Mouse (Mus musculus): ENCODE measurements around the gene Amhr2.

Amhr2 gene

DNA sequence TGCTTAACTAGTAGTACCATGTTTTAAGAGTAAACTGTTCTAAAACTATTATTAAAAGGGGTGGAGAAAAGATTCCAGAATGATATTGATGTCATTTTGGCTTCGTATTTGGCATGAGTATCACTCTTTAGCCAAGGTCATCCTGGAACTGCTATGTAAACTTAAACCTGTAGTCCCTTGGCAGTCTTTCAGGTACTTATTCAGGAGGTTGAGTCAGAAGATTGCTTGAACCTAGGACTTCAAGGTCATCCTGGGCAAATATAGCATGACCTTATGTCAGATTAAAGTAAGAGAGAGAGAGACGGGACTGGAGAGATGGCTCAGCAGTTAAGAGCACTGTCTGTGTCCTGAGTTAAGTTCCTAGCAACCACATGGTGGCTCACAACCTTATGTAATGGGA lies 20.5 kb upstream of the Amhr2 start:
- DNase-seq: peak in 1 of 2 experiments; percentile 3

DNA sequence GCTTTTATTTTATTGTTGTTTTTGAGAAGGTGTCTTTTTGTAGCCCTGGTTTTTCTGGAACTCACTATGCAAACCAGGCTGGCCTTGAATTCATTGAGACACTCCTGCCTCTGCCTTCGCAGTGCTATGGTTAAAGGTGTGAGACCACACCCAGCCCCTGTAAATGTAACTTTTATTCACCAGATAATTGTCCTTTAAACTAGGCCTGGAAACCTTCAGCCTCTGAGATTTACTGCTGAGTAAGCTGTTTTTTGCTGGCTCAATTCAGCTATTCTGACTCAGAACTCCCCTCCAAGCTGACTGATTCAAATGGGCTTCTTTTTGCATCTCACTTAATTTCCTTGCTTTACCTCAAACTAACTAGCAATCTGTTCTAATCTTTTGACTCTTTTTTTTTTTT lies 18.2 kb upstream of the Amhr2 start:
- DNase-seq: no peak

DNA sequence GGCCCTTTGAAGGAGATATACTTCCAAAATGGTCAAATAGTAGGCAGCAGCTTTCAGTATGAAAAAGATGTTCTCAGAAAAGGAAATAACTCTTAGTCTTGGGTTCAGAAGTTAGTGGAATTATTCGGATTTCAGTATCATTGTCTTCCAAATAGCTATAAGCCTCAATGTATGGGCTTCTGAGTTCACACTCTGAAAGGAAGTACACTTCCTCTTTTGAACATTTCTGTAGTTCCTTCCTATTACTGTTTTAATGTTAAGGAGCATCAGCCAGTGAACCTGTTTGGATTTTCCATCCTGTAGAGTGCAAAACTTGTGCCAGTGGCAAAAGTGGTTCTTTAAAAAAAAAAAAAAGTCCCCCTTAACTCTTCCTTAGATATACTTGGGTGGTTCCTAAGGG lies 13.1 kb upstream of the Amhr2 start:
- DNase-seq: no peak

DNA sequence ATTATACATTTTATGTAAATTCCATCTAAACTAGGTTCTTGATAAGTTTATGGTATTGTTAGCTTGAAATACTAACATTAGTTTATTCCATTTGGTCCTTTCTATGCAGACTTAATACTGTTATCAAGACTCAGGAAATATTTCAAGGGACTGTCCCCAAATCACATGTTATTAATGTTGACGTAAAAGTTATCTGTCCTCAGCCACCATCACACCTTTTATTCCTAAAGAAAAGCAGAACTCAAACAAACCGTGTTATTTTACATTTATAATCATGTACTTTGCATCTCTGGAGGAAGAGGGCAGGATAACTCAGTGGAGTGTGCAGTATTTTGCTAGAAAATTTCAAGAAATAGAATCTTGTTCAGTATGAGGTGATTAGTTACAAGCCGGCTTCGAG lies 12.0 kb upstream of the Amhr2 start:
- DNase-seq: no peak

DNA sequence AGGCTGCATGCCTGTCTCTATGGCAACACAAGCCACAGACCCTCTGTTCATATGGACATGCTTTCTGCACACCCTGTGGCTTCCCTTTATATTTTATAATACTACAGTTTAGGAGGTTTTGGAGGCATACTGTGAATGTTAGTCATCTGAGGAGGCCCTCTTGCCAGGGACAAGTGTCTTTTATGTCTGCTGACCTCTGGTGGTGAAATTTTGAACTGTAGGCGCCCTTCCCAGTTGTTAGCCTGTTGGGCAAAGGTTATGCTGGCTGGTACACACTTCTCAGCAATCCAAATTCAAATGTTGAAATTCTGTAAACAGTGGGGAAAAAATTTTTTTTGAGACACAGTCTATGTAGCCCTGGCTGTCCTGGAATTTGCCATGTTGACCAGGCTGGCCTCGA lies 2.7 kb upstream of the Amhr2 start:
- peak; percentile 84 to 93 for DNase-seq

DNA sequence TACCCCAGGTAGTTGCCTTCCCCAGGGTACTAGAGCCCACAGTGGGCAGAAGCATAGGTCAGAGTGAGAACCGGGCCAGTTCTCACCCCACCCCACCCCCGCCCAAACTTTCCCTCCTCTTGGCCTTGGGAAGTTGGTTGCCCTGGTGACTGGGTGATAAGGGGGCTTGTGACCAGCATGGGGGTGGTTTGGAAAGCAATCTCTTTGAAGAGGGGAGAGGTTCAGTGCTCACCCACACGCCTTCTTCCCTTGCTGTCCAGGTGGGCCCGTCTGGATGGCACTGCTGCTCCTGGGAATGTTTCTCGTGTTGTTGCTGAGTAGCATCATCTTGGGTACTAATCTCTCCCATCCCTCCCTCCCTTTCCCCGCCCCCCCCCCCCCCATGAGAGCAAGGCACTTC lies 1.3 kb downstream of the Amhr2 start:
- no peak for DNase-seq

DNA sequence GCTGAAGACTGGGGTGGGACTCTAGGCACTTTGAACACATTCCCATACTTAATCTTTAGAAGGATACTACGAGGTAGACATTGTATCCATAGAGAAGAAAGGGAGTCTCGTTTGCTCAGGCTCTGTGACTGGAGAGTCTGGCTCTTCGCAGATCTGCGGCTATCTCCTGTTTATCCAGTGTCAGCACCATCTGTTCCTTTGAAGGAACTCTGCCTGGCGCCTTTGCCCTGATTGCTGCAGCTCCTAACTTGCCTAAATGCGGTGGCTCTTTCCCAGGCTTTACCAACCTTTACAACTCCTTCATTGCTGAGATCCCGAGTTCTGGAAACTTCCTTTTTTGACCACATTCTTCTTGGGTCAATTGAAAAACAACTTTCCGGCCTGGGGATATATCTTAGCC lies 4.2 kb downstream of the Amhr2 start:
- DNase-seq: no peak

DNA sequence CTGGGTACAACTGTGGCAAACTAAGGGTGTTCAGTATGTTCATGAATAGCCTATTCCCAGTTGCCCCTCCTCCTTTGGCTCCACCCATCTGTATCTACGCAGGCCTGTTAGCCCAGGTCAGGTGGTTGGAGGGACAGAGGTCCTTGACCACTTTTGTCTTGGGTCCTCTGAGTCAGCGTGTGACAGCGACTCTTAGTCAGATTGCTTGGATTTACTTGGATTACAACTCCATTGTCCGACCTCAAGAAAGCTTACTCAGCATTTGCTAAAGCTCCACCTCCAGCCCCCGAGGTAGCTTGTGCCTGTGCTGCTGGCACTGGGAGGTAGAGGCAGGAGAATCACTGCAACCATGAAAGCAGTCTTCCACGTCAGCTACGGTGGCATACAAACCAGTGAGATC lies 5.8 kb downstream of the Amhr2 start:
- peak; percentile 53 to 75 for DNase-seq

DNA sequence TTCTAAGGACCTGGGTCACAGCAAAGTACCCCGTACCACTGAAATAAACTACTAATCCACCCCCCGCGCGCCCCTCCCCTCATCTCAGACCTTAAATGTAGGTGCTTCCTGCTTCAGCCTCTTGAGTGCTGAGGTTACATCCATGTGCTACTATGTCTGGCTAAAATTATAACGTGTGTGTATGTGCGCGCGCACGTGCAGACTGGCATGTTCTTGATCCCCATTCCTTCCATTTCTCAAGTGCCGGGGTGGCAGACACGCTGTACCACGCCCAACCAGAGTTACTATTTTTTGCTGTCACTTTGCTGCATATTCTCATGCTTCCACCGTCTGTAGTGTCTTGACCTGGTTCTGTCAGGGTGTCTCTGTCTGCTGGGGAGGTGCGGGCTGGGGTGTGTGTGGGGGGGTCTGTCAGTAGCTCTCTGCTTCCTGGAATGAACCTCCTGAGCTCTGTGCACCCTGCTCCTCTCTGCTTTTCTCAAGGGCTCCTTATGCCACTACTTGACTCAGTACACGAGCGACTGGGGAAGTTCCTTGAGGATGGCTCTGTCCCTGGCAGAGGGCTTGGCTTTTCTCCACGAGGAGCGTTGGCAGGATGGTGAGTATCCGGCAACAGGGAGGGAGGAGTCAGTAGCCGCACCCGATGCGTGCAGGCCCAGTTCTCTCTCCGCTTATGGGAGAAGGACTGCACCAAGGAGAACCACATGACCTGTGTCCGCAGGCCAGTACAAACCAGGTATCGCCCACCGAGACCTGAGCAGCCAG lies 6.7 kb downstream of the Amhr2 start:
- no peak for DNase-seq

DNA sequence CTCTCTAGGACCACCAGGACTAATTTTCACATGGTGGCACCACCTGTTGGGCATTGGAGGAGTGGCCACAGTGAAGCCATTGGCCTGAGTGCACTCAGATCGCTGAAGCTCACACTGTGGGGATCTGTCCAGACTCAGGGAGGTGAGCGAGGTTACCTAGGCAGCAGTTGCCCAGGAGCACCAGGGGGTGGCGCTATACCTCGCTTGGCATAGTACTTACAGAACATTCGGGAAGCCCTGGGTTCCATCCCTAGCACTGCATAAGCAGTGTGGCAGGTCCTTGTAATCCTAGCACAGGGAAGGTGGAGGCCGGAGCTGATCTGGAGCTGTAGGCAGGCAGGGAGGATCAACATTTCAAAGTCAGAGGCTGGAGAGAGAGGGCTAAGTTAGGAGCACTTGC lies 10.8 kb downstream of the Amhr2 start:
- DNase-seq: no peak

DNA sequence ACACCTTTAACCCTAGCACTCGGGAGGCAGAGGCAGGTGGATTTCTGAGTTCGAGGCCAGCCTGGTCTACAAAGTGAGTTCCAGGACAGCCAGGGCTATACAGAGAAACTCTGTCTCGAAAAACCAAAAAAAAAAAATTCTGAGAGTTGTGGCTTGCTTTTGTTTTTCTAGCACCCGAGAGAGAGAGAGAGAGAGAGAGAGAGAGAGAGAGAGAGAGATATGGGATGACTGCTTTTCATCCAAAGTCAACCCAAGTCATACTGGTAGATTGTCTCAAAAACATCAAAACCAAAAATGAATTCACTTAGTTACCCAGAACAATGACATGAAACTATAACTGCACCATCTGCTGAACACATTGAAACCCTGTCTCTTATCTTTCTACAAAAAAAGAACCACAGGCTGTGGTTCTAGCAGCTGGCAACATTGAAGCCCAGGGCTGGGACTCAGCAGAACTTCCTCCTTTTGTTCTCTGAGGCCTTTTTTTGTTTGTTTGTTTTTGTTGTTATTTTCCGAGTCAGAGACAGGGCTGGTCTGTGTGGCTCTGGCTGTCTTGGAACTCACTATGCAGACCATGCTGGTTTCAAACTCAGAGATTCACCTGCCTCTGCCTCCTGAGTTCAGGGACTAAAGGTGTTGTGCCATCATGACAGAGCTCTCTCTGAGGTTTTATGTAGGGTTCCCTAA lies 13.0 kb downstream of the Amhr2 start:
- DNase-seq: no peak

DNA sequence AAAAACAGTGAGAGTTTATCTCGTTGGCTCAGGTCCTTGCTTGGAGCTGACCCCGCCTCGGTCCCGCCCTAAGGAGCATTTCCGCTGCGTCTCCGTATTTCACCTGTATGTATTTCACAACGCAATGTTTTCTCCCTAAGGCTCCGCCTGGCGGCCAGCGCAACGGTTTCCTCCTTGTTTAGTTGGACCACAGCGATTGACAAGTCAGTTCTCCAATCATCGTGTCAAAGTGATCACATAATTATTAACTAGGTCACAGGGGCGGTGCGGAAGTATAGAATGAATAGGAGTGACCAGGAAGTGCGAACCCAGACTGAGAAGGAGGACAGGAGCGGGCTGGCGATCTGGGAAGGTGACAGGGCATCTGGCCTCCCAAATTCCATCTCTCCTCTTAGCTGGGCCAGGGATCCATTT lies 13.7 kb downstream of the Amhr2 start, which contains the start of gene Prr13:
TSS of gene Prr13 (plus strand) at position 125 of the 414 bp plus-strand sequence.
- peak; percentile 97 for DNase-seq

DNA sequence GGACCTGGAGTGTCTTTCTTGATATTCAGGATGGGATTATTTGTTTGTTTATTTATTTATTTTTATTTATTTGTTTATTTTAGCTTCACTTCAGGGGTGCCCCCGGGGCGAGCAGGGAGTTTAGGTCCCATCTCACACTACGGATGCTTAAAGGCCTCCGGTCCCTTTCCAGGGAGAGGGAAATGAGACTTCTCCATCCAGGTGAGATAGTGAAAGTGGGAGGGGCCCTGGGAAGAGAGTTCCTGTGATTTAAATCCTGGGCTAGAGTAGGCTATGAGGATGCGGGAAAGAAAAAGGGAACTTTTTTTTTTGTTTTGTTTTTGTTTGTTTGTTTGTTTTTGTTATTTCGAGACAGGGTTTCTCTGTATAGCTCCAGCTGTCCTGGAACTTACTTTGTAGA lies 14.2 kb downstream of the Amhr2 start:
- DNase-seq: no peak

DNA sequence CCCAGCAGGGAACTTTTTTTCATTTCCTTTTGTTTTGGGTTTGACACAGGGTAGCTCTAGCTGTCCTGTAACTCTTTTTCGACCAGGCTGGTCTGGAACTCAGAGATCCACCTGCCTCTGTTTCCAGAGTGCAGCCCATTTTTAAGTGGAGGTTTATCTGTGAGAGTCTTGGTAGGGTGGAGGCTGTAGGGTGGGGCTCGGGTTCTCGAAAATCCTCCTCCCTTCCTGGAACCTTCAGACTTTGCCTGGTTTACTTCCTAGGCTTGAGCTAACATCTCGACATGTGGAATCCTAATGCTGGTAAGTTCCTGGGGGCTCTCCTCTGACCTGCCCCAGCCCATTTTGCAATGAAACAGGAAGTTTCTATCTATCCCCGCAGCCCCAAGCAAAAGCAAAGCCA lies 14.7 kb downstream of the Amhr2 start:
- DNase-seq: no peak

DNA sequence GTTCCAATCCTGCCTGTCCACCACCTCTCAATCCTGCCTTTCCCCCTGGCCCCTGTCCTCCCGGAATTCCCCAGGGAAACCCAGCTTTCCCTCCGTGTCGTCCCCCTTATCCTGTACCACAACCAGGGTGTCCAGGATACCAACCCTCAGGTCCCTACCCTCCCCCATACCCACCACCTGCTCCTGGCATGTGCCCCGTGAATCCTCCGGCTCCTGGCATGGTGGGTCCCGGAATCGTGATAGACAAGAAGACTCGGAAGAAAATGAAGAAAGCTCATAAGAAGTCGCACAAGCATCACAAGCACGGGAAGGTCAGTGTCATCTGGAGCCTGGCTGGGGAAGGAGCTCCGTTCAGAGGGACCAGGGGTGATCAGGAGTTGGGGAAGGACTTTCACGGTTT lies 15.2 kb downstream of the Amhr2 start:
- no peak for DNase-seq

DNA sequence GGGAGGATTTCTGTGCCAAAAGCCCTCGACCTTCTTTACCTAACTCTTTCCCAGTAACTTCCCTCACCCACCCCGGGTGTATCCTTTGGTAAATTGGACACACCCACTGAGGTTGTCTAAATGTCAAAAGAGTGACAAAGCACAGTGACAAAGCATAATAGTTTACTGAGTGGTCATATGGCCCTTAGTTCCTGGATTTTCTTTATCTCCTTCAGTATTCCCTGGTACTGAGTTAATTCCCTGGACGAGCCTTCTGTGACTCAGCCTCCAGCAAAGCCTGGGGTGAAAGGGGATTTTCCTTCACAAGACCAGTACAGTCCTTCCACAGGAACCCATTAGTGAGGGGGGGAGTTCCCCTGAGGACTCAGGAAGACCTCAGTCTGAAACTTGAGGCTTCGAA lies 15.8 kb downstream of the Amhr2 start:
- DNase-seq: no peak

DNA sequence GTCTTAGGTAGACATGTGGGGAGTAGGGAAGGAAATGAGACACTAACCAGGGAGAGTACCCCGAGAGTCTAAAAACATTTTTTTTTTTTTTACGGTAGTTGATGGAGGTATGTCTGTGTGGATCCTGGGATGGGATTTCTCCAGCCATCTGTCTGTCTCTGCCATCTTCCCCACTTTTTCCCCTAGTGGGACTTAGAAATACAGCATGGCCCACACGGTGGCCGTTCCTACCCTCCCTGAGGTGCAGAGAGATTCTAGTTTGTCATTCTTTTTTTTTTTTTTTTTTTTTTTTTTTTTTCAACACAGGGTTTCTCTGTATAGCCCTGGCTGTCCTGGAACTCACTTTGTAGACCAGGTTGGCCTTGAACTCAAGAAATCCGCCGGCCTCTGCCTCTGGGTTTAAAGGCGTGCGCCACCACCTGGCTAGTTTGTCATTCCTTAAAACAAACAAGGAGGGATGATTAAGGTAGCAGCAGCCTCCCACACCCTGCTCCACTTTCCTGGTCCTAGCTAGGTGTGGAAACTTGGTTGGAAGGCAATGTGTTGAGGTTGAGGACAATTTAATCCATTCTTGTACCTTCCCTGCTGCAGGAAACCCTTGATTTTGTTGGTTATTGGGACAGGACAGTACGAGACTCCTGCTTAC lies 16.4 kb downstream of the Amhr2 start:
- DNase-seq: no peak

DNA sequence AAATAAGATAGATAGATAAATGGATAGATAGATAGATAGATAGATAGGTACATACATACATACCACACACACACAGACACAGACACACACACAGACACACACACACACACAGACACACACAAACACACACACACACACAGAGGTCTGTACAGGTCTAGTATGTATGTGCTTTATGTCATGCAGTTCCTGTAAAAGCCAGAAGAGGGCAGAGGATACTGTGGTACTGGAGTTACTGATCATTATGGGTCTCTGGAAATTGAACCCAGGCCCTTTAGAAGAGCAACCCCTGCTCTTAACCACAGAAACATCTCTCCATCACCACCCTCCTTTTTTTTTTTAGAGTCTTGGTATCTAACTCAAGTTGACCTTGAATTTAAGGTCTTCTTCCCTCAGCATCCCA lies 18.5 kb downstream of the Amhr2 start:
- DNase-seq: peak in 1 of 2 experiments; percentile 64

DNA sequence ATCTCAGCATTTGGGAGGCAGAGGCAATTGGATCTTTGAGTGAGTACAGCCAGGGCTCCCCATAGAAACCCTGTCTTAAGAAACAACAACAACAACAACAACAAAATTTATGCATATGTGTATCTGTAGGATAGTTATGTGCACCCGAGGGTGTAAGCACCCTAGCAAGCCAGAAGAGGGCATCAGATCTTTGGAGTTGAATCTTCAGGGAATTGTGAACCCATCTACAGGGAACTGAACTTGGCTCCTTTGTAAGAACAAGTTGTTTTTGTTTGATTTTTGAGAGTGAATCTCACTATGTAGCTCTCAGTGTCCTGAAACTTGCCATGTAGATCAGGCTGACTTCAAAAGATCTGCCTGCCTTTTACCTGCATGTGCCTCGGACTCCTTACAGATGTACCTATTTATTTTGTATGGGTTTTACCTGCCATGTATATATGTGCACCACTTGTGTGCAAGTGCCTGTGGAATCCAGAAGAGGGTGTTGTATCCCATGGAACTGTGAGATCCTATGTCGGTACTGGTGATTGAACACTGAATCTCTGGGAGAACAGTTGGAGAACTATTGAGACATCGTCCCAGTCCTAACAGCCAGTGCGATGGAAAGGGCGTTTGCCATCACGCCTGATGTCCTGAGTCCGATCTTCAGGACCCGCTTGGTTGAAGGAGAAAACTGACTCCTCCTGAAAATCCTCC lies 23.7 kb downstream of the Amhr2 start:
- no peak for DNase-seq

DNA sequence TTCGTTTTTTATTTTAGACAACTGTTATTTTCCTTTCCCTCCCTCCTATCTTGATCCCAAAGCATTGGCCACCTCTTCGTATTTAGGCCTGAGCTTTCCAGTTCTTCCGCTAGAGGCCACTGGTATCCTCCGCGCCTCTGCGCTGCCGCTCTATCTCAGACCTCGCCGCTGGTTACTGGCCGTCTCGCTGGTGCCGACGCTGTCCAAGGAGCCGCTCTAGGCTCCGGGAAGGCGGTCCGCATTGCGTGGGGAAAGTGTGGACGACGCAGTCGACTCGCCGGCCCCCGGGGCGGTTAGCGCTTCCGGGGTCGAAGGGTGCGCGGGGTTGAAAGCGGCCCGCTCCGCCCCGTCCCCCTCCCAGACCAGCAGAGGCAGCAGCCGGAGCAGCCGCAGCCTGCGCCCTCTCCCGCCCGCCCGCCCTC lies 25.0 kb downstream of the Amhr2 start, which contains the start of gene Pcbp2:
TSS of gene Pcbp2 (plus strand) at position 357 of the 422 bp plus-strand sequence.
- peak; percentile 95 to 99 for DNase-seq

DNA sequence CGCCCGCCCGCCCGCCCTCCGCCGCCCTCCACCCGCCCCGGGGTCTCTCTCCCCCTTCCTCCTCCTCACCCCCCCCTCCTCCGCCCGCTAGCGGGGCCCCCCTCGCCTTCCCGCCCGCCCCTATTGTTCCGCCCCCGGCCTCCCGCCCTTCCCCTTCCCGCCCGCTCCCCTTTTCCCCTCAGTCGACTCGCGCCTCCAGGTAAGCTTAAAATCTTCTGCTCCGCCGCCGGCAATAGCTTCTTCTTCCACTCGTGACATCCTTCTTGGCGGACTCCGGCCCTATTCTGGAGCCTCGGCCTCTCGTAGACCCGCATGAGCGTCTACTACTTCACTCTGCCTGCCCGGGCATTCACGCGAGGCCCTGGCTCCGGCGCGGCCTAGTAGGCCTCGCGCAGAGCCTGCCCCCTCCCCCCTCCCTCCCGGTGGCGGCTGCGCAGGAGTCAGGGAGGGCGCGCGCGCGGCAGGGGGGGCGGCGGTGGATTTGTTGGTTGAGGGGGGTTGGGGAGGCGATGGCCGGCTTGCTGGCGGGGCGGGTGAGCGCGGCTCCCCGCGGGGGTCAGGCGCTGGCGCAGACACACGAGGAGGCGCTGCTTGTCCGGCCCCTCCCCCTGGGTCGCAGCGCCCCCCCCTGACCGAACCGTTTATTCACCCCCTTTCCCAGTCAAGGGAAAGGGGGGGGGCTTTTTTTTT lies 25.6 kb downstream of the Amhr2 start:
- DNase-seq: peak; percentile 87 to 93

DNA sequence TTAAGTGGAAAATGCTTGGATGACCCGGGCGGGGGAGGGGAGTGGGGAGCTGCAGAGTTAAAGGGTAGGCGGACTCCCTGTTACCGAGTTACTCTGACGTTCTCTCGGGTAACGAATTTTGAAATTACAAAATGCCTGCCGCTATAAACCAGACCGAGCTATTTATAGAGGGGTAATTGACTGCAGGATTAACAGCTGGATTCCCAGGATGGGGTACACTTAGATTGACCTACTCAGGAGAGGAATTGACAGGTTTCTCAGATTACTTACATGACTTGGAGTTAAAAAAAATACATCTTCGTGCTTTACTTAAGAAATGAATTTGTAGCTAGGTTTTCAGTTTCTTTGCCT lies 26.1 kb downstream of the Amhr2 start:
- no peak for DNase-seq

DNA sequence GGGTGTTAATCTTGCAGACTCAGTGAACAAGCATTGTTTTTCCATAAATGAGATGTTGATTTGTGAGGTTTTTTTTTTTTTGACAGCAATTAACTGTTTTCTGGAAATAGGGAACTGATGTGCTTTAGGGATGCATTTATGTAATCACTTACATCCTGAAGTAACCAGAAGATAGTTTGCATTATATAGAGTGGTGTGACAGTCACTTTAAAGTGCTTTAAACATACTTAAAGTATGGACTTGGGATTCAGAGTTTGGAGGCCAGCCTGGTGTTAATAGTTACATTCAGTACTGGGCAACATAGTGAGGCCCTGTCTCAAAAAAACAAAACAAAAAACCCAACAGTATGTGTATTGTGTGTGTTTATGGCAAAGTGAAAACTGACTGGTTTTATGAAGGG lies 26.6 kb downstream of the Amhr2 start:
- DNase-seq: no peak

All from kidney, postnatal 25 days (tissue).